Mouse (Mus musculus) urinary bladder, postnatal 36 days (tissue): Measurements from ENCODE around the gene Atf6b.

Experiments used
- DNase-seq, 2 experiments: peaks; one replicate each; pipeline ENCODE4 v3.0.0; 2022; ENCODE audit warnings: low spot score in 2 of 2, mixed read lengths in 1 of 2

Atf6b gene

GRCm38 (mm10) chr17:34664472-34664871, 17.5 kb downstream of the Atf6b start:
- DNase-seq = no peak

GRCm38 (mm10) chr17:34670235-34670634, 23.3 kb downstream of the Atf6b start, which contains the start of gene Tnxb:
TSS of gene Tnxb (plus strand) at chr17:34670535.
- DNase-seq = no peak

GRCm38 (mm10) chr17:34671151-34672066, 24.5 kb downstream of the Atf6b start:
- no peak for DNase-seq

- no peak for DNase-seq
Observed at GRCm38 (mm10) chr17:34672246-34672792, 25.4 kb downstream of the Atf6b start.

GRCm38 (mm10) chr17:34673139-34673538, 26.2 kb downstream of the Atf6b start:
- no peak for DNase-seq

- DNase-seq = no peak
Observed at GRCm38 (mm10) chr17:34674524-34675204, 27.7 kb downstream of the Atf6b start.

- no peak for DNase-seq
Observed at GRCm38 (mm10) chr17:34675205-34676092, 28.5 kb downstream of the Atf6b start.

- DNase-seq = no peak
Observed at GRCm38 (mm10) chr17:34676093-34676460, 29.1 kb downstream of the Atf6b start.

GRCm38 (mm10) chr17:34676671-34677070, 29.7 kb downstream of the Atf6b start:
- no peak for DNase-seq

GRCm38 (mm10) chr17:34680191-34680590, 33.2 kb downstream of the Atf6b start:
- DNase-seq = no peak

GRCm38 (mm10) chr17:34680621-34681020, 33.7 kb downstream of the Atf6b start:
- no peak for DNase-seq

GRCm38 (mm10) chr17:34681132-34681571, 34.2 kb downstream of the Atf6b start:
- DNase-seq = no peak

GRCm38 (mm10) chr17:34681881-34682536, 35.1 kb downstream of the Atf6b start:
- DNase-seq = no peak

GRCm38 (mm10) chr17:34683179-34683578, 36.2 kb downstream of the Atf6b start:
- no peak for DNase-seq

- DNase-seq = no peak
Observed at GRCm38 (mm10) chr17:34683686-34684220, 36.8 kb downstream of the Atf6b start.

GRCm38 (mm10) chr17:34684253-34684893, 37.4 kb downstream of the Atf6b start:
- peak in 1 of 2 experiments; percentile 39 for DNase-seq

GRCm38 (mm10) chr17:34685120-34686110, 38.5 kb downstream of the Atf6b start:
- DNase-seq = peak; percentile 43 to 69

- no peak for DNase-seq
Observed at GRCm38 (mm10) chr17:34688889-34689288, 41.9 kb downstream of the Atf6b start.

GRCm38 (mm10) chr17:34690458-34690857, 43.5 kb downstream of the Atf6b start:
- DNase-seq = peak; percentile 38 to 78
